Mouse (Mus musculus): ENCODE measurements around the gene Rnf111. TPM values are rescaled to one million over a fixed set of nuclear protein-coding genes. Genes with fewer than 3 reads are reported as not detected.
A peak's percentile ranks its signal among the peaks of the same experiment; 100 is the strongest.

The Rnf111 gene
- polyA plus RNA-seq, 1 experiment from 2014 or later: 16.2 TPM

- H3K9ac ChIP-seq (replicated peaks; ENCODE audit: low read depth): no peak overlapping the region
- ATAC-seq: 0 out of 2 replicates have a peak, but pooled peaks have one; percentile 18
- DNase-seq (ENCODE audit: low spot score): no peak
- H3K9me3 ChIP-seq (ENCODE audit: low read length): no peaks in the 10 kb centered on the region
- no peaks in the 10 kb centered on the region for H3K27me3 ChIP-seq (replicated peaks; ENCODE audit: insufficient read depth, low read length)
- H3K4me1 ChIP-seq (ENCODE audit: insufficient read depth, low read depth, low read length): no peaks in the 10 kb centered on the region
- 83% methylated on average over 7 of the region's 7 CpGs for whole genome bisulfite sequencing
- TF ChIP-seq CTCF (IDR thresholded peaks at IDR 0.05) (no peak), EP300 (IDR thresholded peaks at IDR 0.05) (no peak)
- H3K36me3 ChIP-seq (ENCODE audit: insufficient read depth, low read length): peaks cover 10% of the 10 kb centered on the region
- H3K27ac ChIP-seq (ENCODE audit: low read length): no peak overlapping the region
- H3K4me3 ChIP-seq (ENCODE audit: low read depth, low read length): no peak overlapping the region
- H3K4me2 ChIP-seq (replicated peaks; ENCODE audit: low read depth, low read length): no peak overlapping the region
Measured at GRCm38 (mm10) chr9:70413038-70413437, 90.5 kb downstream of the Rnf111 start.

DNA sequence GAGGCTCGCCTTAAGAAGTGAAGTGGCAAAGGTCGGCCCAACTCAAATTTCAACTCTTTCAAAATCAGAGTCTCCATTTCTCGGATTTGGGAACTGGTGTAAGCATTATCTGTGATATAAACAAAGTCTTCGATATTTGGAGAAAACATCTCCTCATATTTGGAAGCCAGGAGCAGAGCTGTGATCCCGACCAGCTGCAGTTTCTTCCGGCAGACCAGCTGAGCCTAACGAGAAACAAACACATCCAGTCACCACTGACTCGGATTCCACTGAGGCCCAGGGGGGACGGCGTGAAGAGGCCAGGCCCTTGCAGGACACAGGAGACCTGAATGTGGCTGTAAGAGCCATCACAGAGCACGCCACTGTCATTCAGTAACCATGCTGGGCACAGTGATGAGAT, 92.9 kb downstream of the Rnf111 start:
- Histone ChIP-seq H3K9me3 (ENCODE audit: low read length) (no peaks in the 10 kb centered on the region), H3K9ac (replicated peaks; ENCODE audit: low read depth) (no peak overlapping the region), H3K27me3 (replicated peaks; ENCODE audit: insufficient read depth, low read length) (no peaks in the 10 kb centered on the region), H3K4me1 (ENCODE audit: insufficient read depth, low read depth, low read length) (no peaks in the 10 kb centered on the region), H3K27ac (ENCODE audit: low read length) (no peak overlapping the region), H3K36me3 (ENCODE audit: insufficient read depth, low read length) (peaks cover 10% of the 10 kb centered on the region), H3K4me3 (ENCODE audit: low read depth, low read length) (no peak overlapping the region), H3K4me2 (replicated peaks; ENCODE audit: low read depth, low read length) (no peak overlapping the region)
- ATAC-seq: peak; percentile 58
- TF ChIP-seq CTCF (IDR thresholded peaks at IDR 0.05): no peak
- no peak for TF ChIP-seq EP300 (IDR thresholded peaks at IDR 0.05)
- WGBS: 56% methylated on average over 11 of the region's 11 CpGs
- DNase-seq (ENCODE audit: low spot score): peak; percentile 74

- H3K9ac ChIP-seq (replicated peaks; ENCODE audit: low read depth): no peak overlapping the region
- DNase-seq (ENCODE audit: low spot score) (no peak), ATAC-seq (no peak)
- no peaks in the 10 kb centered on the region for H3K27me3 ChIP-seq (replicated peaks; ENCODE audit: insufficient read depth, low read length)
- no peak overlapping the region for H3K27ac ChIP-seq (ENCODE audit: low read length)
- no peaks in the 10 kb centered on the region for H3K9me3 ChIP-seq (ENCODE audit: low read length)
- H3K36me3 ChIP-seq (ENCODE audit: insufficient read depth, low read length): peaks cover 10% of the 10 kb centered on the region
- 95% methylated on average over 8 of the region's 8 CpGs for WGBS
- no peak for TF ChIP-seq CTCF (IDR thresholded peaks at IDR 0.05)
- TF ChIP-seq EP300 (IDR thresholded peaks at IDR 0.05): no peak
- no peak overlapping the region for H3K4me2 ChIP-seq (replicated peaks; ENCODE audit: low read depth, low read length)
- H3K4me1 ChIP-seq (ENCODE audit: insufficient read depth, low read depth, low read length): no peaks in the 10 kb centered on the region
- H3K4me3 ChIP-seq (ENCODE audit: low read depth, low read length): no peak overlapping the region
Measured at GRCm38 (mm10) chr9:70409743-70410142, 93.8 kb downstream of the Rnf111 start.

- ATAC-seq: no peak
- Histone ChIP-seq H3K4me1 (ENCODE audit: insufficient read depth, low read depth, low read length) (no peaks in the 10 kb centered on the region), H3K27me3 (replicated peaks; ENCODE audit: insufficient read depth, low read length) (no peaks in the 10 kb centered on the region), H3K9ac (replicated peaks; ENCODE audit: low read depth) (no peak overlapping the region), H3K9me3 (ENCODE audit: low read length) (no peaks in the 10 kb centered on the region), H3K27ac (ENCODE audit: low read length) (no peak overlapping the region), H3K36me3 (ENCODE audit: insufficient read depth, low read length) (peaks cover 10% of the 10 kb centered on the region), H3K4me3 (ENCODE audit: low read depth, low read length) (no peak overlapping the region), H3K4me2 (replicated peaks; ENCODE audit: low read depth, low read length) (no peak overlapping the region)
- DNase-seq (ENCODE audit: low spot score): peak; percentile 71
- TF ChIP-seq CTCF (IDR thresholded peaks at IDR 0.05) (peak; percentile 71), EP300 (IDR thresholded peaks at IDR 0.05) (no peak)
- 87% methylated on average over 3 of the region's 3 CpGs for WGBS
Measured at GRCm38 (mm10) chr9:70408791-70409190, 94.7 kb downstream of the Rnf111 start.

- Histone ChIP-seq H3K4me1 (ENCODE audit: insufficient read depth, low read depth, low read length) (no peaks in the 10 kb centered on the region), H3K36me3 (ENCODE audit: insufficient read depth, low read length) (no peaks in the 10 kb centered on the region), H3K4me2 (replicated peaks; ENCODE audit: low read depth, low read length) (no peak overlapping the region), H3K27me3 (replicated peaks; ENCODE audit: insufficient read depth, low read length) (no peaks in the 10 kb centered on the region), H3K9me3 (ENCODE audit: low read length) (no peaks in the 10 kb centered on the region), H3K4me3 (ENCODE audit: low read depth, low read length) (no peak overlapping the region), H3K9ac (replicated peaks; ENCODE audit: low read depth) (no peak overlapping the region), H3K27ac (ENCODE audit: low read length) (no peak overlapping the region)
- WGBS: 73% methylated on average over 3 of the region's 3 CpGs
- ATAC-seq (no peak), DNase-seq (ENCODE audit: low spot score) (no peak)
- TF ChIP-seq CTCF (IDR thresholded peaks at IDR 0.05) (no peak), EP300 (IDR thresholded peaks at IDR 0.05) (no peak)
Measured at GRCm38 (mm10) chr9:70406596-70406995, 96.9 kb downstream of the Rnf111 start.

DNA sequence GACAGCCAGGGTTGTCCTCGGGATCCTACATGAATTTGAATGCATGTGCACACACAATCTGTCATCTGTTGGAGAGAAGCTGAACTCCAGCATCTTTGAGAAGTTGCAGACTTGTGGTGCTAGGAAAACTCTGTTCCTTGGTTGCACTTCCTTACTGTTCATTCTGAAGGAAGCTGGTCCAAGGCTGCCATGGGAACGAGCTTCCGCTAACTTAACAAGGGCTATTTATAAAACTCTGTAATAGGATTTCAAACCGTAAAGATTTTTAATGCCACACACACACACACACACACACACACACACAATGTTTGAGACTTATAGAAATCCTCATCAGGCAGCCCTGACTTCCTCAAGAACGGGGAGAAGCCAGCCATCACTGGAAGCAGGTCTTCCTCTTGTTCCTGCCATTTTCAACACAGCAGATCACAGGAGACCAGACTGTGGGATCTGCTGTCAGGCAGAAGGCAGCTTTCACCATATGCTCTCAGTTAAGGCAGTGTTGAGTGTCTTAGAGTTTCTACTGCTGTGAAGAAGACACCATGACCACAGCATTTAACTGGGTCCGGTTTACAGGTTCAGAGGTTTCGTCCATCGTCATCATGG, 101.5 kb downstream of the Rnf111 start:
- no peak overlapping the region for H3K4me3 ChIP-seq (ENCODE audit: low read depth, low read length)
- H3K27me3 ChIP-seq (replicated peaks; ENCODE audit: insufficient read depth, low read length): no peaks in the 10 kb centered on the region
- no peak overlapping the region for H3K9ac ChIP-seq (replicated peaks; ENCODE audit: low read depth)
- no peak for ATAC-seq
- no peak for TF ChIP-seq EP300 (IDR thresholded peaks at IDR 0.05)
- no peak for TF ChIP-seq CTCF (IDR thresholded peaks at IDR 0.05)
- no peaks in the 10 kb centered on the region for H3K9me3 ChIP-seq (ENCODE audit: low read length)
- WGBS: 84% methylated on average over 8 of the region's 8 CpGs
- no peak overlapping the region for H3K27ac ChIP-seq (ENCODE audit: low read length)
- H3K4me2 ChIP-seq (replicated peaks; ENCODE audit: low read depth, low read length): no peak overlapping the region
- peaks cover 9% of the 10 kb centered on the region; the same call in 1 of the 2 replicates for H3K36me3 ChIP-seq (ENCODE audit: insufficient read depth, low read length)
- DNase-seq (ENCODE audit: low spot score): no peak
- no peaks in the 10 kb centered on the region for H3K4me1 ChIP-seq (ENCODE audit: insufficient read depth, low read depth, low read length)

GRCm38 (mm10) chr9:70396083-70396482, 107.4 kb downstream of the Rnf111 start:
- Histone ChIP-seq H3K4me2 (replicated peaks; ENCODE audit: low read depth, low read length) (no peak overlapping the region), H3K27me3 (replicated peaks; ENCODE audit: insufficient read depth, low read length) (no peaks in the 10 kb centered on the region), H3K36me3 (ENCODE audit: insufficient read depth, low read length) (peaks cover 21% of the 10 kb centered on the region), H3K4me1 (ENCODE audit: insufficient read depth, low read depth, low read length) (no peaks in the 10 kb centered on the region), H3K27ac (ENCODE audit: low read length) (no peak overlapping the region), H3K9me3 (ENCODE audit: low read length) (no peaks in the 10 kb centered on the region), H3K9ac (replicated peaks; ENCODE audit: low read depth) (no peak overlapping the region), H3K4me3 (ENCODE audit: low read depth, low read length) (no peak overlapping the region)
- 70% methylated on average over 2 of the region's 2 CpGs for WGBS
- ATAC-seq (no peak), DNase-seq (ENCODE audit: low spot score) (no peak)
- TF ChIP-seq EP300 (IDR thresholded peaks at IDR 0.05) (no peak), CTCF (IDR thresholded peaks at IDR 0.05) (no peak)

Measured in lung, postnatal 0 days (tissue).